Mouse (Mus musculus) CH12.LX (cell line): Measurements from ENCODE around the gene Cotl1.

Experiments
- BHLHE40 ChIP-seq: IDR thresholded peaks from 2 replicates; pipeline ENCODE4 v1.6.1; 2011; ENCODE audit warnings: mild to moderate bottlenecking, low read depth, low read length, improper control_type of control experiment
- CTCF ChIP-seq, 2 experiments: IDR thresholded peaks in 1 of 2; conservative IDR thresholded peaks in 1 of 2; 2 replicates each; pipeline ENCODE4 v1.5.1; 2011 to 2012; ENCODE audit warnings: low read depth in 2 of 2, low read length in 2 of 2, improper control_type of control experiment in 1 of 2, inconsistent platforms in 1 of 2, mild to moderate bottlenecking in 1 of 2, moderate library complexity in 1 of 2
- EP300 ChIP-seq: IDR thresholded peaks from 2 replicates; pipeline ENCODE4 v1.6.1; 2011; ENCODE audit warnings: low read length, improper control_type of control experiment
- JUND ChIP-seq: conservative IDR thresholded peaks from 2 replicates; pipeline ENCODE4 v1.6.1; 2011; ENCODE audit warnings: low read depth, low read length, improper control_type of control experiment
- MAFK ChIP-seq: IDR thresholded peaks from 2 replicates; pipeline ENCODE4 v1.6.1; 2011; ENCODE audit warnings: low read length, improper control_type of control experiment; ENCODE audit not compliant: insufficient replicate concordance
- MAZ ChIP-seq: IDR thresholded peaks from 2 replicates; pipeline ENCODE4 v1.6.1; 2012; ENCODE audit warnings: low read depth, mild to moderate bottlenecking, inconsistent platforms, low read length, improper control_type of control experiment, moderate library complexity
- NRF1 ChIP-seq: IDR thresholded peaks from 2 replicates; pipeline ENCODE4 v1.6.1; 2014; ENCODE audit warnings: low read depth, mild to moderate bottlenecking, inconsistent platforms, low read length, improper control_type of control experiment, moderate library complexity
- POLR2A ChIP-seq: IDR thresholded peaks from 2 replicates; pipeline ENCODE4 v1.6.1; 2011; ENCODE audit warnings: low read depth, mild to moderate bottlenecking, improper control_type of control experiment, low read length

GRCm38 (mm10) chr8:119784141-119784574 is 56.2 kb downstream of the Cotl1 start:
- 0 out of 2 replicates have a peak, but pooled peaks have one; percentile 48 for TF ChIP-seq POLR2A
- TF ChIP-seq CTCF (conservative IDR thresholded peaks at IDR 0.05 in 1 of 2, IDR thresholded peaks at IDR 0.05 in 1 of 2; ENCODE audit: low read depth in 2 of 2, low read length in 2 of 2) = 0 out of 4 replicates have a peak, but pooled peaks of 1 of the 2 experiments have one; percentile 2
- TF ChIP-seq MAZ = 0 out of 2 replicates have a peak, but pooled peaks have one; percentile 39
- TF ChIP-seq MAFK = no peak
- peak; percentile 83 for TF ChIP-seq BHLHE40
- TF ChIP-seq EP300 = peak; percentile 82
- TF ChIP-seq NRF1 = no peak
- no peak for TF ChIP-seq JUND
